Mouse (Mus musculus): ENCODE data around the gene Dedd2.

- TF ChIP-seq CTCF (IDR thresholded peaks at IDR 0.05; ENCODE audit: low read depth) (no peak), EP300 (IDR thresholded peaks at IDR 0.05; ENCODE audit: low read depth) (no peak)
These were observed 38.6 kb downstream of the Dedd2 start for GRCm38 (mm10) chr7:25181814-25182213.
